In the genomic region with DNA sequence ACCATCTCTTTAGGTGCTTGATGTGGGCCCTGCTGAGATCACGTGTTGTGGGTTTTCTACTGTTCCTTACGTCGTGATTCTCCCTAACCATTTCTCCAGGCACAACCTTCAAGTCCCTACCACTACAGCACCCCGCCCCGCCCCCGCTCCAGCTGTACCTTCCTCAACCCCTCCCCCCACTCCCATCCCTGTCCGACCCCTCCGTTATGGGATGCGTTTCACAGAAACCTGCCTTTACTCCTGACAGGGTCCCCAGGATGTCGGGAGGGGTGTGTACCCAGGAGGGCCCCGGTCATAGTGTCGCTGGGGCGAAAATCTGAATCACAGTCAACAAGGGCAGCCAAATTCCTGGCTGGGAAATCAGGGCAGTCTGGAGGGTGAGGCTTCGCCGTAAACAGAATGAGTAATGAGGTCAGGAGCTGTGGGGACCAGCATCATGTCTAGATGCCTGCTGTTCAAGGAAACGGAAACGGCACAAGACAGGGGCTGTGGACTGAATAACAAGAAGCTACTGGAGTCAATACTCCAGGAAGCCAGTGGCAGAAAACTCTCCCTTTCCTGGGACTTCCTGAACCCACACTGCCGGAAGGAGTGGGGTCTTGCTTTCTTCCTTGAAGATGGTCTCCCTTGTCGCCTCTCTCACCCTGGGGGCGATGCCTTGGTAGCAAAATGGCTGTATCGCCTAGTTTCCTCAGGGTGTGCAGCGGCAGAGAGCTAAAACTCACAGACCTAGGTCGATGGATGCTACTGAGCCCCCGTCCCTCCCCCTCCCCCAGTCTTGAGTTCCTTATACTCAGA, we compare ENCODE assay signal across 8 mouse cellular contexts. TPM values are rescaled to one million over a fixed set of nuclear protein-coding genes. Genes with fewer than 3 reads are reported as not detected.
DNase-seq lines count a peak whose midpoint lies in the region; ATAC-seq lines count a peak whose summit lies in the region.

No protein-coding gene starts in this region.

- peak overlapping the region; percentile 39 for H3K9ac ChIP-seq in embryonic facial prominence, embryonic 11.5 days (replicated peaks; ENCODE audit: low read length)
- H3K9ac ChIP-seq in heart, embryonic 16.5 days (ENCODE audit: low read length) = peak overlapping the region; percentile 71

- 4% methylated on average over 24 of the region's 24 CpGs for WGBS in embryonic facial prominence, embryonic 11.5 days
- 8% methylated on average over 24 of the region's 24 CpGs for WGBS in heart, embryonic 16.5 days

- no peaks in the 10 kb centered on the region for H3K27me3 ChIP-seq in embryonic facial prominence, embryonic 11.5 days (ENCODE audit: control insufficient read depth, insufficient read depth, low read length)
- no peaks in the 10 kb centered on the region for H3K27me3 ChIP-seq in heart, embryonic 16.5 days (ENCODE audit: control insufficient read depth, insufficient read depth, low read length)

- H3K4me1 ChIP-seq in embryonic facial prominence, embryonic 11.5 days (ENCODE audit: control insufficient read depth, insufficient read depth, low read length) = peaks cover 11% of the 10 kb centered on the region
- H3K4me1 ChIP-seq in heart, embryonic 16.5 days (ENCODE audit: control insufficient read depth, insufficient read depth, low read length) = peaks cover 59% of the 10 kb centered on the region

- DNase-seq in CD4-positive, CD25-positive, alpha-beta regulatory T cell, adult 2 months (ENCODE audit: low read depth, low spot score) = peak; percentile 44
- peak; percentile 76 for DNase-seq in ZHBTc4 (ENCODE audit: low read depth, low spot score)
- DNase-seq in embryonic facial prominence, embryonic 11.5 days (ENCODE audit: low spot score) = peak; percentile 40
- DNase-seq in kidney, postnatal 10 days = peak; percentile 74
- peak; percentile 69 for DNase-seq in lung, postnatal 36 days
- no peak for DNase-seq in right cerebral cortex, postnatal 4 days

- ATAC-seq in embryonic facial prominence, embryonic 11.5 days (replicated peaks; ENCODE audit: insufficient number of reproducible peaks, low FRiP score, low TSS enrichment, low read depth) = 0 out of 2 replicates have a peak, but pooled peaks have one; percentile 2
- ATAC-seq in heart, embryonic 16.5 days (replicated peaks; ENCODE audit: extremely low read depth, insufficient read depth, low FRiP score) = no peak
- ATAC-seq in megakaryocyte, adult 5-6 weeks (ENCODE audit: poor library complexity, severe bottlenecking) = no peak

- H3K36me3 ChIP-seq in embryonic facial prominence, embryonic 11.5 days (replicated peaks; ENCODE audit: control insufficient read depth, insufficient read depth, low read depth, low read length) = no peaks in the 10 kb centered on the region
- no peaks in the 10 kb centered on the region for H3K36me3 ChIP-seq in heart, embryonic 16.5 days (ENCODE audit: control insufficient read depth, insufficient read depth)

- H3K4me2 ChIP-seq in embryonic facial prominence, embryonic 11.5 days (ENCODE audit: low read depth, low read length) = peak overlapping the region; percentile 35
- H3K4me2 ChIP-seq in heart, embryonic 16.5 days (ENCODE audit: low read depth, low read length) = peak overlapping the region; percentile 63

- peak overlapping the region; percentile 9; the same call in 1 of the 2 replicates for H3K4me3 ChIP-seq in embryonic facial prominence, embryonic 11.5 days (ENCODE audit: low read depth, low read length)
- peak overlapping the region; percentile 31 for H3K4me3 ChIP-seq in heart, embryonic 16.5 days (ENCODE audit: low read length)

- peak overlapping the region; percentile 35; the same call in 1 of the 2 replicates for H3K27ac ChIP-seq in embryonic facial prominence, embryonic 11.5 days (replicated peaks; ENCODE audit: low read depth, low read length)
- H3K27ac ChIP-seq in heart, embryonic 16.5 days (ENCODE audit: low read length) = peak overlapping the region; percentile 98

- H3K9me3 ChIP-seq in embryonic facial prominence, embryonic 11.5 days (replicated peaks; ENCODE audit: control insufficient read depth, low read length) = no peaks in the 10 kb centered on the region
- H3K9me3 ChIP-seq in heart, embryonic 16.5 days (replicated peaks; ENCODE audit: control insufficient read depth, low read length) = no peaks in the 10 kb centered on the region

RNA-seq across cellular contexts. Expression of a gene that starts 31.0 kb away (rescaled TPM):
- polyA plus RNA-seq in embryonic facial prominence, embryonic 11.5 days (2014; fragmentation: Nextera tagmentation; extraction: Ambion mirVana) = 17.6 and 19.2 TPM in 2 replicates
- 14.4 and 15.7 TPM in 2 replicates for polyA plus RNA-seq in heart, embryonic 16.5 days (2015; fragmentation: Nextera tagmentation; extraction: Ambion mirVana)
- total RNA-seq in megakaryocyte, adult 5-6 weeks (2015) = 65.2 and 66.9 TPM in 2 replicates
- total RNA-seq in megakaryocyte, adult 5-6 weeks (2017) = 155 and 168 TPM in 2 replicates
